Mouse (Mus musculus) G1E (cell line): ENCODE data around the gene Atp2c1.

Experiments
- CTCF ChIP-seq: IDR thresholded peaks from 2 replicates; pipeline ENCODE4 v1.5.1; 2012; ENCODE audit warnings: low read depth, low read length, inconsistent platforms, mixed read lengths
- GATA1 ChIP-seq: IDR thresholded peaks from 2 replicates; pipeline ENCODE4 v1.6.1; 2012; ENCODE audit warnings: borderline replicate concordance, low read length, inconsistent platforms, mixed read lengths

GRCm38 (mm10) chr9:105483880-105484279 is 43.2 kb downstream of the Atp2c1 start:
- no peak for TF ChIP-seq CTCF
- TF ChIP-seq GATA1, result no peak
